Mouse (Mus musculus): Measurements from ENCODE around the gene Pak1ip1.

The Pak1ip1 gene

GRCm38 (mm10) chr13:41008271-41008670 lies 7.4 kb downstream of the Pak1ip1 start:
- no peak for DNase-seq

GRCm38 (mm10) chr13:41008946-41009345 lies 8.1 kb downstream of the Pak1ip1 start:
- no peak for DNase-seq

GRCm38 (mm10) chr13:41015829-41016634 lies 15.2 kb downstream of the Pak1ip1 start, which contains the start of gene Tmem14c:
Tmem14c (plus strand) TSS chr13:41016292.
- peak; percentile 99 for DNase-seq

GRCm38 (mm10) chr13:41016797-41017405 lies 16.1 kb downstream of the Pak1ip1 start:
- peak; percentile 62 for DNase-seq

GRCm38 (mm10) chr13:41017832-41018231 lies 17.0 kb downstream of the Pak1ip1 start:
- DNase-seq, result peak; percentile 73

GRCm38 (mm10) chr13:41018236-41018635 lies 17.4 kb downstream of the Pak1ip1 start:
- no peak for DNase-seq

- DNase-seq, result peak; percentile 77
Measured at GRCm38 (mm10) chr13:41018756-41019591, 18.2 kb downstream of the Pak1ip1 start.

- peak; percentile 81 for DNase-seq
Measured at GRCm38 (mm10) chr13:41020494-41020893, 19.7 kb downstream of the Pak1ip1 start.

- DNase-seq, result no peak
Measured at GRCm38 (mm10) chr13:41021607-41022006, 20.8 kb downstream of the Pak1ip1 start.

GRCm38 (mm10) chr13:41022099-41022498 lies 21.3 kb downstream of the Pak1ip1 start:
- no peak for DNase-seq

- DNase-seq, result peak; percentile 56
Measured at GRCm38 (mm10) chr13:41030098-41030497, 29.3 kb downstream of the Pak1ip1 start.

- DNase-seq, result no peak
Measured at GRCm38 (mm10) chr13:41042511-41042910, 41.7 kb downstream of the Pak1ip1 start.

GRCm38 (mm10) chr13:41045901-41046300 lies 45.1 kb downstream of the Pak1ip1 start:
- no peak for DNase-seq

- DNase-seq, result no peak
Measured at GRCm38 (mm10) chr13:41047280-41047679, 46.5 kb downstream of the Pak1ip1 start.

- DNase-seq, result no peak
Measured at GRCm38 (mm10) chr13:41051965-41052364, 51.1 kb downstream of the Pak1ip1 start.

All from liver (tissue).